Mouse (Mus musculus) liver, embryonic 14.5 days (tissue): ENCODE data around the gene Tm2d3. TPM values are rescaled to one million over a fixed set of nuclear protein-coding genes. Genes with fewer than 3 reads are reported as not detected.

Experiments used
- ATAC-seq: fragments of 200-750 bp; cut with Nextera tagmentation; 2 replicates; pipeline ENCODE4 v1.8.0; 2017; ENCODE audit warnings: moderate number of reproducible peaks, mild to moderate bottlenecking, moderate library complexity; ENCODE audit not compliant: insufficient read depth
- DNase-seq, 3 experiments: peaks; one replicate each; pipeline ENCODE4 v3.0.0-alpha.2; 2012 to 2013; ENCODE audit warnings: low read depth in 3 of 3, low spot score in 3 of 3
- H3K27ac ChIP-seq: fragments of 300-500 bp; sonication (generic); 2 replicates; pipeline ENCODE4 v1.5.1; 2014; ENCODE audit warnings: moderate library complexity, mild to moderate bottlenecking, control low read depth, inconsistent platforms
- H3K27me3 ChIP-seq: fragments of 300-500 bp; sonication (generic); 2 replicates; pipeline ENCODE4 v1.6.1; 2014; ENCODE audit warnings: mild to moderate bottlenecking, low read length, moderate library complexity; ENCODE audit not compliant: control insufficient read depth, insufficient read depth
- H3K36me3 ChIP-seq: fragments of 300-500 bp; sonication (generic); replicated peaks from 2 replicates; pipeline ENCODE4 v1.6.1; 2014; ENCODE audit warnings: low read depth; ENCODE audit not compliant: control insufficient read depth, insufficient read depth
- H3K4me1 ChIP-seq, 2 experiments: fragments of 200-500 bp in 1 of 2; fragments of 300-500 bp in 1 of 2; sonication (generic) in 1 of 2; replicated peaks; 2 replicates each; pipeline ENCODE4 v1.6.1; 2012 to 2014; ENCODE audit warnings: antibody characterized with exemption in 1 of 2, inconsistent platforms in 1 of 2, low read length in 1 of 2; ENCODE audit not compliant: control insufficient read depth in 2 of 2, insufficient read depth in 2 of 2
- H3K4me2 ChIP-seq: fragments of 300-500 bp; sonication (generic); 2 replicates; pipeline ENCODE4 v1.6.1; 2014; ENCODE audit warnings: low read depth, mild to moderate bottlenecking, control low read depth, moderate library complexity
- H3K4me3 ChIP-seq, 2 experiments: fragments of 200-500 bp in 1 of 2; fragments of 300-500 bp in 1 of 2; sonication (generic) in 1 of 2; 2 replicates each; pipeline ENCODE4 v1.5.1; 2012 to 2014; ENCODE audit warnings: low read depth in 2 of 2, low read length in 2 of 2, mild to moderate bottlenecking in 2 of 2, control low read depth in 1 of 2, inconsistent platforms in 1 of 2, moderate library complexity in 1 of 2; ENCODE audit not compliant: insufficient read depth in 1 of 2
- H3K9ac ChIP-seq: fragments of 300-500 bp; sonication (generic); replicated peaks from 2 replicates; pipeline ENCODE4 v1.6.1; 2014; ENCODE audit warnings: mild to moderate bottlenecking, control low read depth, moderate library complexity
- H3K9me3 ChIP-seq: fragments of 300-500 bp; sonication (generic); 2 replicates; pipeline ENCODE4 v1.6.1; 2016; ENCODE audit warnings: low read length, mixed read lengths; ENCODE audit not compliant: control insufficient read depth
- CTCF ChIP-seq: IDR thresholded peaks from 2 replicates; pipeline ENCODE4 v1.5.1; 2016; ENCODE audit warnings: antibody characterized with exemption, low read depth, control low read depth
- EP300 ChIP-seq: IDR thresholded peaks from 2 replicates; pipeline ENCODE4 v1.6.1; 2016; ENCODE audit warnings: antibody characterized with exemption, low read depth
- WGBS: fragments of 180-500 bp; shearing (Covaris S2); extraction: QIAGEN DNeasy Blood & Tissue Kit; methylation state at CpG from one replicate; pipeline ENCODE4 v1.1.7; 2014; ENCODE audit not compliant: insufficient replicate concordance; 5-methylcytosine and 5-hydroxymethylcytosine counted together
- polyA plus RNA-seq, 2 experiments: library from polyadenylated mRNA; depleted of rRNA in 1 of 2; stranded (reverse) in 1 of 2; unstranded in 1 of 2; fragments of >200 nt; fragmentation: Nextera tagmentation in 1 of 2; extraction: Ambion mirVana in 1 of 2; gene quantifications; 2 replicates each; pipeline versions ENCODE4 v1.2.1 to v1.2.3; 2012 to 2014

The Tm2d3 gene
- polyA plus RNA-seq (2012; rRNA removed), result 34.3 and 41.9 TPM in 2 replicates
- polyA plus RNA-seq (2014; fragmentation: Nextera tagmentation; extraction: Ambion mirVana), result 33.6 and 34.6 TPM in 2 replicates

GRCm38 (mm10) chr7:65690869-65691268, at the start of gene Tm2d3:
Gene Tm2d3 (plus strand): TSS chr7:65691169.
- Histone ChIP-seq H3K27me3 (no peaks in the 10 kb centered on the region), H3K4me1 (peaks cover 5 to 7% of the 10 kb centered on the region in 2 experiments; a peak in 3 of 4 replicates), H3K4me2 (no peak within 1 kb of the TSS), H3K9me3 (no peaks in the 10 kb centered on the region), H3K27ac (no peak within 1 kb of the TSS), H3K4me3 (no peak within 1 kb of the TSS), H3K9ac (no peak within 1 kb of the TSS), H3K36me3 (peaks cover 2% of the 10 kb centered on the region; the same call in 1 of the 2 replicates)
- no peak for TF ChIP-seq CTCF
- no peak for TF ChIP-seq EP300
- 79% methylated on average over 7 of the region's 7 CpGs for WGBS
- DNase-seq, result no peak
- ATAC-seq, result no peak

- ATAC-seq, result no peak
- H3K4me1 ChIP-seq, result peaks cover 41 to 49% of the 10 kb centered on the region in 2 experiments
- no peak overlapping the region for H3K27ac ChIP-seq
Observed at GRCm38 (mm10) chr7:65642371-65643304, 48.3 kb upstream of the Tm2d3 start.

GRCm38 (mm10) chr7:65643861-65644421, 47.0 kb upstream of the Tm2d3 start:
- H3K4me3 ChIP-seq, result peak overlapping the region; percentile 46 to 54
- H3K9ac ChIP-seq, result no peak overlapping the region
- no peak for TF ChIP-seq EP300
- peak; percentile 26; the same call in 1 of the 2 replicates for TF ChIP-seq CTCF
- ATAC-seq, result no peak
- no peaks in the 10 kb centered on the region for H3K27me3 ChIP-seq
- H3K36me3 ChIP-seq, result peaks cover 12% of the 10 kb centered on the region
- H3K9me3 ChIP-seq, result no peaks in the 10 kb centered on the region
- H3K27ac ChIP-seq, result peak overlapping the region; percentile 34; the same call in 1 of the 2 replicates
- H3K4me1 ChIP-seq, result peaks cover 34 to 41% of the 10 kb centered on the region in 2 experiments
- H3K4me2 ChIP-seq, result peak overlapping the region; percentile 92
- no peak for DNase-seq
- 38% methylated on average over 6 of the region's 6 CpGs for WGBS

More at GRCm38 (mm10) chr7:65642371-65643304, 48.3 kb upstream of the Tm2d3 start:
- WGBS, result 49% methylated on average over 6 of the region's 6 CpGs
- no peaks in the 10 kb centered on the region for H3K9me3 ChIP-seq
- peaks cover 7% of the 10 kb centered on the region for H3K36me3 ChIP-seq
- TF ChIP-seq CTCF (peak; percentile 81), EP300 (no peak)
- DNase-seq, result no peak
- no peak overlapping the region for H3K4me2 ChIP-seq
- H3K4me3 ChIP-seq, result no peak overlapping the region
- no peaks in the 10 kb centered on the region for H3K27me3 ChIP-seq
- no peak overlapping the region for H3K9ac ChIP-seq

- no peaks in the 10 kb centered on the region for H3K9me3 ChIP-seq
- no peaks in the 10 kb centered on the region for H3K27me3 ChIP-seq
- H3K9ac ChIP-seq, result peak within 1 kb of the TSS; percentile 82
- ATAC-seq, result peak; percentile 88
- peaks cover 25 to 33% of the 10 kb centered on the region in 2 experiments for H3K4me1 ChIP-seq
- TF ChIP-seq EP300 (no peak), CTCF (no peak; the same call in none of the 2 replicates)
- H3K36me3 ChIP-seq, result peaks cover 18% of the 10 kb centered on the region
- peak within 1 kb of the TSS; percentile 62 to 83 for H3K4me3 ChIP-seq
- DNase-seq, result peak; percentile 89 to 95 (median 91)
- under 1% methylated on average over 56 of the region's 64 CpGs for WGBS
- peak within 1 kb of the TSS; percentile 92 for H3K4me2 ChIP-seq
- peak within 1 kb of the TSS; percentile 86 for H3K27ac ChIP-seq
Observed at GRCm38 (mm10) chr7:65644643-65645351, 46.2 kb upstream of the Tm2d3 start, which contains the start of gene Tarsl2. Gene Tarsl2 (plus strand): TSS chr7:65644898.
